Mouse (Mus musculus): ENCODE measurements around the gene Lyrm9.
A peak's percentile ranks its signal among the peaks of the same experiment; 100 is the strongest.

Gene Lyrm9

DNA sequence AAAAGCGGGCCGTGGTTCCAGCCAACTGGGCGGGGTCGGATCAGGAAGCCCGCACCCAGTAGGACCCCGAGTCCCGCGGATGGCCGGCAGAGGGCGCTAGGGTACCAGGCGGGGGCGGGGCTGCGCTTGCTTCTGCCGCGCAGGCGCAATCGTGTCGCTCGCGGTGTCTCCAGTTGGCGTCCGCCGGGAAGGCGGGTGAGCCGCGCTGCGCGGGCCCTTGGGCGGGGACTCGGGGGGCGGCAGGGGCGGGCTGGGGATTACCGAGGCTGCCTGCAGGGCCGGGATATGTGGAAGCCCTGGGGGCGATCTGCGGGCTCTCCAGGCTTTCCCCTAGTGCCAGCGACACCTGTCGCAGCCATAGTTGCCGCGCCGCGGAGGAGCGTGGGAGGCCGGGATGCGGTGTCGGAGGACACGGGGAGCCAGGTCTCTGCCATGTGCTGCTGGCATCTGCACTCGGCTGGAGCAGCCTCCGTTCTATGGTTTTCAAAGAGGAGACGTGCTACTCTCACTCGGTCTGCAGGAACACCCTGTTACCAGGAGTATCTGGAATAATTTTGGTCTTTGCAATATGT, at the start of gene Lyrm9:
TSS of gene Lyrm9 (plus strand) at position 143 of the 572 bp plus-strand sequence.
- DNase-seq = peak; percentile 91

DNA sequence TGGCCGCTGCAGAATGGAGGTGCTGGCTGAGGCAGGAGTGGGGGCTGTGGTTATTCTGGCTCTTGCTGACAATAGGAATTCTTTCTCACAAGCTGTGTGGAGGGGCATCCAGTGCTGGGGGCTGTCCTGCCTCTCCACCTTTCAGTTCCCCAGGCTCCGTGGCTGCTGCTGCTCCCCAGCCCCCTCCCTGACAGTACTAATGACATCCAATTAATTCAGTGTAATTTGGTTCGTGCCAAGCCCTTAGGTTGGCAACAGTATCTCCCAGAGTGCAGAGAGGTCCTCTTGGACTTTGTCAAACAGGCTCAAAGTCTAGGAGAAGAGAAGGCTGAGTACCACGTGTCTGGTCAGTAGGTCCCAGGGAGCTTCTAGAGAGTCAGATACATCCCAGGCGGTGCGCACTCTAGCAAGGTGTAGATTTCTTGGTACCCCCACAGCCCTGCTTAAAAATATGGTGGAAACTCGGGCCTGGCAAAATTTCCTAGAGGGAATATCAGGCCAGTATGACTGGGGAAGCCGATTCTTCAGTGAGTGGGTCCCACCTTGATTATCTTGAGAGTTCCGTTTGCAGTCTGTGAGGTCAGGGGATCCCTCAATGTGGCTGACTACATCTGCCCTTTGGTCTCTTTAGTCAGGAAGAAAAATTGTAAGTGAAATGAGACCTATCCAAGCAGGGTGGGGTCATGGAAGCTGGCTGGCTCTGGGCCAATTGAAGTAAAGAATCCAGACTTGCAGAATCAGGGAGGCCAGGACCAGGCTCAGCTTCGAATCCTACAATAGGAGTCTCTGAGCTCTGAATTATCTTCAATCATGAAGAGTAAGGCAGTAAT, 48.3 kb upstream of the Lyrm9 start:
- no peak for DNase-seq

GRCm38 (mm10) chr11:78780002-78780401, 46.4 kb upstream of the Lyrm9 start:
- DNase-seq = no peak

DNA sequence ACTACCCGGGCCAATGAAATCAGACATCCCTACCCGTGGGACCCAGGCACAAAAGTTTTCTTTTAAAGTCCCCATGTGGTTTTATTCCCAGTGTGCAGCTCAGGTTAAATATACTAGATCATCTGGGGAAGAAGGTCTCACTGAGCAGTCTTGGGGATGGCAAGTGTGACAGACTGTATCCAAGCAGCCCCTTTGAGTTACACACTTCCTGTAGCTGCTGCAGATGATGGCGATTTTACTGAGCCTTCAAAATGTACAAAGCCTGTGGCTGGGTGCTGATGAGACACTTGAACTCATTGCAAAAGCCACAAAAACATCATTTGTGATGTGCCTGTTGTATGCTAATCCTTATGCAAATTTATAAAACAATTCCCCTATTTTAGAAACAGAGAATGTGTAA, 45.8 kb upstream of the Lyrm9 start:
- no peak for DNase-seq

DNA sequence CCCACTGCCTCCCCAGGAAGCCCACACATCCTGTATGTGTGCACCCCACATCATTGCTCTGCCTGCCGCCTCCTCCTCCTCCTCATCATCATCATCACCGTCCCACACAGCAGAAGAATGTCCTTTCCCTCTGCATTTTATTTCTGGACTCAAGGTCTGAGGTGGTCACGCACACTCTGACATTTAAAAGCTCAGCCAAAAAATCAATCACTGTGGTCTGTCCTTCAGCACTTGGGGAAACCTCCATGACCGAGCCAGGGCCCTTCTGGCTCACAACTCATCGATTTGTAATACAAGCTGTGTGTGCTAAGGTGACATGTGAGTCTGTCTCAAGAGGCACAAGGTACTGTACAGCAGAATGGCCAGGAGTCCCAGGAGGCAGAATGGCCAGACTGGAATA, 44.1 kb upstream of the Lyrm9 start:
- DNase-seq = no peak

GRCm38 (mm10) chr11:78782791-78783347, 43.5 kb upstream of the Lyrm9 start:
- DNase-seq = no peak

DNA sequence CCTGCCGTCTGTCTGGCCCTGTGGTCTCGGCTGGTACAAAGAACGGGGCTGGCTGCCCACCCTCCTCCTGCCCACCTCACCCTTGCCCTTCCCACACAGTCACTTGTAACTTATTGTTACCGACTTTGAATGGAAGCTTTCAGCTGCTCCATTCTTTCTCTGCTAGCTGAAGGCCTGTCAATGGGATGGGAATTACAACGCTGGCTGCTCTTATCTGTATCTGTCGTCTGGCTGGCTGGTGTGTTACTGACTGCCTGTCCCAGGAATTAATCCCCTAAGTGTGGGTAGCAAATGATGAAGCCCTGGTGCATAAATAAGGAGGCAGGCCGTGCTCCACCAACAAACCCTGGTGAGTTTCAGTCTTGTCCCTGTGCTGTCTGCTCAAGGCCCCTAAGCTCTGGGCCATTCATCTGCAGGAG, 40.4 kb upstream of the Lyrm9 start:
- no peak for DNase-seq

DNA sequence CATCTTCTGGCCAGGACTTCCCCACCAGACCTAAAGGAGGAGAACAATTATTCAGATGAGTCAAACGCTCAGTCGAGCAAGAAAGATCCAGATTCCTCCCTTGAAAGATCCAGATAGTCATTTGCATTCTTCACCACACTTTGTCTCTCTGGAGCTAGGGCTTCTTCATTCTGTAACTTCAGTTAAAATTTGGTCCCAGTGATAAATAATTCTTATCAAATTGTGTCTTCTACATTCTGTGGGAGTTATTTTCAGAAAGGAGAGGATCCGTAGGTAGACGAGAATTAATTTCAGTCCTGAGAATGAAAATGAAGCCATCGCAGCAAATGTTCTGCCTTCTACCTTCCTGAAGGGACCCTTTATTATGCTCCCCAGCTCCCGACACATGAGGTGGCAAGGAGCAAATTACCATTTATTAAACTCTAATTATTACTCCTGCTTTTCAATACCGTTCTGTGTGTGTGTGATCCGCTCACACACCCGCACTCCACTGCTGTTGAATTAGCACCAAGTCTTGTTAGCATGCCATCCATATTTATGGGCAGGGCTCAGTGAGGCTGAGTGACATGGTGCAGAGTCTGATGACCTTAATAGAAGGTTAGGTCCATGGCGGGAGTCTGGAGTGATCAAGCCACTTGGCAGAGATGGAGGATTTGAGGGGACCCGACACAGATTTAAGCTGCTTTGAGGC, 36.9 kb upstream of the Lyrm9 start:
- DNase-seq = no peak

- peak; percentile 40 for DNase-seq
Measured at GRCm38 (mm10) chr11:78791582-78791981, 34.8 kb upstream of the Lyrm9 start.

- DNase-seq = no peak
Measured at GRCm38 (mm10) chr11:78792055-78792454, 34.3 kb upstream of the Lyrm9 start.

DNA sequence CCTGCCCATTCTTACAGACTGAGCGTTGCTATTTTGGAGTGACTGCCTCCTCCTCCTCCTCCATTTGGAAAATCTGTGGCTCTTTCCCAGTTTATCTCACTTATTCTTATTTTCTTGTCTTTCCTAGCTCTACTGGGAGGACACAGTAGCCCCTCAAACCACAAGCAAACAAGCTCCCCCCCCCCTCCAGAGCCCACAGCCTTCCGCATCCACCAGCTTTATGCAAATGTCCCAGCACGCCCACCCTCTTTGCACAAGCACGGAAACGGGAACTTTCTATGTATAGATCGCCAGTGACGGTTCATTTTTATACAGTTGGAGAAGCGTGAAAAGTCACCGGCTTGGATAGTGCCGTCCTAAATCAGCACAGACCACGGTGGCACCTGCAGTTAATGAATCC, 33.9 kb upstream of the Lyrm9 start:
- DNase-seq = peak; percentile 50

- peak; percentile 17 for DNase-seq
Measured at GRCm38 (mm10) chr11:78793116-78793515, 33.3 kb upstream of the Lyrm9 start.

- DNase-seq = no peak
Measured at GRCm38 (mm10) chr11:78796072-78796729, 30.2 kb upstream of the Lyrm9 start.

GRCm38 (mm10) chr11:78801094-78801493, 25.3 kb upstream of the Lyrm9 start:
- DNase-seq = no peak

DNA sequence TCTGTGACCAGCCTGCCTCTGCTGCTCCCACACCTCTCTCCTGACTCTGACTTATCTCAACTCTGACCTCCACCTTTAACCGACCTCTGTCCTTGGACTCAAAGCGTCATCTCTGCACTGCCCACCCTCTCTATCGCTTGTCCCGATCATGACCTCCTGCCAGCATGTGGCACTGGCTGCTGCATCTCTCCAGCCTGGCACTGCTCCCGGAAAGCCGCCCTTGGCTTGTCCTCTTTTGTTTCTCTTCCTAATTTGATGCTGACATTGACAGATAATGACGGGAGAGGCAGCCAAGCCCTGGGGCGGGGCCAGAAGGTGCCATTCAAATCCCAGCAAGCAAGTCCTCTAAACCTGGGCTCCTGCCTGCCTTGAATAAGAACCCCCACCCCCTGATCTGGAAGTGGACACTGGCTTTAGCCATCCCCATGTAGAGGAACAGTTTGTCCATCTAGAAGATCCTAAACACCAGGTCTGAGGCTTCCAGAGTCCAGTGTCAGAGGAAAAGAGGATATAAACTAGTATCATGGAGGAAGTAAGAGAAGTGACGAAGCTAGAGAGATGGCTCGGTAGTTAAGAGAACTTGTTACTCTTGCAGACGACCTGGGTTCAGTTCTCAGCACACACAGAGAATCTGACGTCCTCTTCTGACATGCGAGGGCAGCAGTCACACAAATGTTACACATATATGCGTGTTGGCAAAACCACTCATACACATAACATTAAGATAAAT, 22.6 kb upstream of the Lyrm9 start:
- peak; percentile 57 for DNase-seq

DNA sequence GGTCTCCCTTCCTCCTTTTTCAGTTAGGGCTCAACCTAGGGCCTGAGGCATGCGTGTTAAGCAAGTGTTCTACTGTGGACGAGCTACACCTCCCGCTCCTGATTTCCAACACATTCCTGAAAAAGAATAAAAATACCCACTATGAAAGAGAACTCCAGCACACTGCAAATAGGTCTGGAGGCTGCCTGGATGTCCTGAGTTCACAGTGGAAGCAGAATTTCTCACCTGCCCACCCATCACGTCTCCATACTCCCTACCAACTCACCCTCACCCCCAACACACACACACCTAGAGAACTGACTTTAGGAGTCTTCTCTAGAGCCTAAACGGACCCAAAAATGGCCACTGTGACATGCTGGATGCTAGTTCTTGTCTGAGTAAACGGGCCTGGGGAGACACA, 21.8 kb upstream of the Lyrm9 start:
- DNase-seq = no peak

DNA sequence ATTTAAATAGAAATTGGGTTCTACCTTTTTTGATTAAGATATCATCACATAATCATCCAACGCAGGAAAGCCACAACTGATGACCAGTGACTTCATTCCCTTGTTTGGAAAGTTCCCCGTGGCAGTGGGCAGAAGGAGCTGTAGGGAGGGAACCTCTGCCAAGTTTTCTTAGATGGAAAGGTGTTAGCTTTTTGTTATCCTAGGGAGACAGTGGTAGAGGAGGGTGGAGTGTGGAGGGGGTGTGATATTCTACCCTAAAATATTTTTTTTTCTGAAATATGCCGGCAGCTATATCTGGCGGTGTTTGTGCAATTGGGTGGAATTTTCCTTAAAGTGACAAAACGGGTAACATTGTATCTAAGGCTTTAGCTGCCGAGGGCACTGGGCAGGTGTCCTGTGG, 21.2 kb upstream of the Lyrm9 start:
- DNase-seq = no peak

GRCm38 (mm10) chr11:78805691-78806137, 20.7 kb upstream of the Lyrm9 start:
- no peak for DNase-seq

- no peak for DNase-seq
Measured at GRCm38 (mm10) chr11:78807341-78808108, 18.9 kb upstream of the Lyrm9 start.

DNA sequence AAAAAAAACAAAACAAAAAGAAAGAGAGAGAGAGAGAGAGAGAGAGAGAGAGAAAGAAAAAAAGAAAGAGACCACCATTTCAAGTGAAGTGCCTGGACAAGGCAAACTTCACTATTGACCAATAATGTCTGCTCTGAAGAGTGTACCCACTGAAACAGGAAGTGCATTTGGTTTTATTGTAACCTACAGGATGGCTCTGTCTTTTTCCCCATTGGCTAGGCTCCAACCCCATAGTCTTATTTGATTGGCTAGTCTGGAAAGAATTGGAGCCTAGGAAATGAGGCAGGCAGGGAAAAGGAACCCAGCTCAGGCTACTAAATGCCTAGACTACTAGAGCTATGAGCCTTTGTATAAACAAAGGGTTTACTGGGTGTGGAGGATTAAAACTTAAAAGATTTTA, 17.0 kb upstream of the Lyrm9 start:
- no peak for DNase-seq

- no peak for DNase-seq
Measured at GRCm38 (mm10) chr11:78814461-78814941, 11.9 kb upstream of the Lyrm9 start.
